Mouse (Mus musculus): Measurements from ENCODE around the gene Hist1h2bl. TPM values are rescaled to one million over a fixed set of nuclear protein-coding genes. Genes with fewer than 3 reads are reported as not detected.

Hist1h2bl gene
- polyA plus RNA-seq, 1 experiment from 2014 or later: 2.3 TPM

DNA sequence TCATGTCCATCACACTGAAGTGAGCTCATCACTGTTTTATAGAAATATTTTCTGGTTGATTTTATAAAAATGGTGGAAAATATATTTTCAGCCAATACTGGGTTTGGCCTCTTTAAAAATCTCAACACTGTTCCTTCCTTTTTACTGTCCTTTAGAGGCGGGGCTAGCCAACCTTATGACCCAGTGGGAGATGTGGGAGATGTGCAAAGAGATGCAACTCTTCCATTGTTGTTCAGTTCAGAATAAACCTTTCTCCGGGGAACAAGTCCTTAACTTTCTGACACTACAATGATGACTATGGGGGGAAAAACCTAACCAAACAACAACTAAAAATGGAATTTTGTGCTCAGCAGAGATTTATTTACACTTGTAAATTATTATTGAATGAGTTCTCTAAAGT, 38.6 kb downstream of the Hist1h2bl start, which contains the start of gene Olfr1360:
Gene Olfr1360 (minus strand): TSS at position 101 of the 400 bp plus-strand sequence.
- ATAC-seq (replicated peaks; ENCODE audit: low FRiP score): no peak
- H3K9ac ChIP-seq (ENCODE audit: low read length): no peak within 1 kb of the TSS

More for the DNA sequence above, 38.6 kb downstream of the Hist1h2bl start, which contains the start of gene Olfr1360:
- Histone ChIP-seq H3K36me3 (ENCODE audit: control insufficient read depth, insufficient read depth, low read length) (no peaks in the 10 kb centered on the region), H3K27ac (ENCODE audit: low read depth, low read length) (no peak within 1 kb of the TSS), H3K9me3 (ENCODE audit: control insufficient read depth, low read length) (no peaks in the 10 kb centered on the region), H3K27me3 (ENCODE audit: control insufficient read depth, insufficient read depth, low read length) (no peaks in the 10 kb centered on the region), H3K4me2 (ENCODE audit: low read depth, low read length, severe bottlenecking) (no peak within 1 kb of the TSS), H3K4me1 (replicated peaks; ENCODE audit: control insufficient read depth, insufficient read depth, low read length) (no peaks in the 10 kb centered on the region), H3K4me3 (ENCODE audit: low read depth, low read length) (no peak within 1 kb of the TSS)
- 80% methylated on average over 2 of the region's 2 CpGs for WGBS
- no peak for DNase-seq (ENCODE audit: low spot score)

Small RNA genes within 50 kb of the gene (microRNA-seq; reads per million reads assigned to microRNA genes)
- gene Gm44357 (ENCODE audit: insufficient number of aligned reads): not detected
- gene Gm44367 (ENCODE audit: insufficient number of aligned reads): not detected
- gene Gm44454 (ENCODE audit: insufficient number of aligned reads): not detected

Other genes starting within 250 kb of the Hist1h2bl start
- 2.7 and 3.9 TPM in 2 replicates for gene Nkapl, start 247.6 kb downstream of the Hist1h2bl start, polyA plus RNA-seq (2014; fragmentation: Nextera tagmentation; extraction: Ambion mirVana)
- 4.4 and 5.3 TPM in 2 replicates for gene Zkscan4, start 237.2 kb downstream of the Hist1h2bl start, polyA plus RNA-seq (2014; fragmentation: Nextera tagmentation; extraction: Ambion mirVana)
- gene Gm10065, start 236.7 kb downstream of the Hist1h2bl start, polyA plus RNA-seq (2014; fragmentation: Nextera tagmentation; extraction: Ambion mirVana): not detected in 2 replicates
- 0.27 TPM in 1 of 2 replicates, not detected in the other for gene AK157302, start 220.9 kb downstream of the Hist1h2bl start, polyA plus RNA-seq (2014; fragmentation: Nextera tagmentation; extraction: Ambion mirVana)
- 2.7 and 3.6 TPM in 2 replicates for gene Gm11273, start 214.7 kb downstream of the Hist1h2bl start, polyA plus RNA-seq (2014; fragmentation: Nextera tagmentation; extraction: Ambion mirVana)
- 10.2 and 10.6 TPM in 2 replicates for gene Zkscan8, start 185.0 kb downstream of the Hist1h2bl start, polyA plus RNA-seq (2014; fragmentation: Nextera tagmentation; extraction: Ambion mirVana)
- gene Olfr1366, start 173.3 kb downstream of the Hist1h2bl start, polyA plus RNA-seq (2014; fragmentation: Nextera tagmentation; extraction: Ambion mirVana): 0.27 and 0.43 TPM in 2 replicates
- gene Olfr1535, start 156.2 kb downstream of the Hist1h2bl start, polyA plus RNA-seq (2014; fragmentation: Nextera tagmentation; extraction: Ambion mirVana): not detected in 2 replicates
- gene Olfr1364, start 134.4 kb downstream of the Hist1h2bl start, polyA plus RNA-seq (2014; fragmentation: Nextera tagmentation; extraction: Ambion mirVana): not detected in 2 replicates
- not detected in 2 replicates for gene Olfr1362, start 102.1 kb downstream of the Hist1h2bl start, polyA plus RNA-seq (2014; fragmentation: Nextera tagmentation; extraction: Ambion mirVana)
- gene Olfr11, start 73.6 kb downstream of the Hist1h2bl start, polyA plus RNA-seq (2014; fragmentation: Nextera tagmentation; extraction: Ambion mirVana): not detected in 2 replicates
- not detected in 2 replicates for gene Olfr1361, start 52.8 kb downstream of the Hist1h2bl start, polyA plus RNA-seq (2014; fragmentation: Nextera tagmentation; extraction: Ambion mirVana)
- gene Olfr1360, start 38.7 kb downstream of the Hist1h2bl start, polyA plus RNA-seq (2014; fragmentation: Nextera tagmentation; extraction: Ambion mirVana): not detected in 2 replicates
- gene Olfr1359, start 18.0 kb downstream of the Hist1h2bl start, polyA plus RNA-seq (2014; fragmentation: Nextera tagmentation; extraction: Ambion mirVana): not detected in 2 replicates
- 23.9 and 25.3 TPM in 2 replicates for gene Hist1h2ai, start 279 bp upstream of the Hist1h2bl start, polyA plus RNA-seq (2014; fragmentation: Nextera tagmentation; extraction: Ambion mirVana)
- gene Hist1h3h, start 1.5 kb upstream of the Hist1h2bl start, polyA plus RNA-seq (2014; fragmentation: Nextera tagmentation; extraction: Ambion mirVana): 16.8 and 17.4 TPM in 2 replicates
- gene Hist1h2bm, start 5.9 kb upstream of the Hist1h2bl start, polyA plus RNA-seq (2014; fragmentation: Nextera tagmentation; extraction: Ambion mirVana): 5.0 and 5.7 TPM in 2 replicates
- 1.2 and 1.6 TPM in 2 replicates for gene Hist1h4j, start 18.9 kb upstream of the Hist1h2bl start, polyA plus RNA-seq (2014; fragmentation: Nextera tagmentation; extraction: Ambion mirVana)
- gene Hist1h4k, start 34.4 kb upstream of the Hist1h2bl start, polyA plus RNA-seq (2014; fragmentation: Nextera tagmentation; extraction: Ambion mirVana): 4.4 TPM in 2 replicates
- 11.0 and 12.5 TPM in 2 replicates for gene Hist1h2ak, start 37.7 kb upstream of the Hist1h2bl start, polyA plus RNA-seq (2014; fragmentation: Nextera tagmentation; extraction: Ambion mirVana)
- gene Hist1h2bn, start 38.0 kb upstream of the Hist1h2bl start, polyA plus RNA-seq (2014; fragmentation: Nextera tagmentation; extraction: Ambion mirVana): 1.9 and 2.5 TPM in 2 replicates
- gene Hist1h1b, start 64.5 kb upstream of the Hist1h2bl start, polyA plus RNA-seq (2014; fragmentation: Nextera tagmentation; extraction: Ambion mirVana): 20.4 and 20.6 TPM in 2 replicates
- 298 and 312 TPM in 2 replicates for gene Hist1h3i, start 67.2 kb upstream of the Hist1h2bl start, polyA plus RNA-seq (2014; fragmentation: Nextera tagmentation; extraction: Ambion mirVana)
- 5.0 and 5.9 TPM in 2 replicates for gene Hist1h2an, start 71.1 kb upstream of the Hist1h2bl start, polyA plus RNA-seq (2014; fragmentation: Nextera tagmentation; extraction: Ambion mirVana)
- gene Hist1h2bp, start 71.3 kb upstream of the Hist1h2bl start, polyA plus RNA-seq (2014; fragmentation: Nextera tagmentation; extraction: Ambion mirVana): 3.0 and 3.1 TPM in 2 replicates
- gene Hist1h2bq, start 94.1 kb upstream of the Hist1h2bl start, polyA plus RNA-seq (2014; fragmentation: Nextera tagmentation; extraction: Ambion mirVana): 23.8 and 25.3 TPM in 2 replicates
- gene Hist1h2ao, start 94.3 kb upstream of the Hist1h2bl start, polyA plus RNA-seq (2014; fragmentation: Nextera tagmentation; extraction: Ambion mirVana): not detected in 2 replicates
- not detected in 2 replicates for gene Hist1h4m, start 95.6 kb upstream of the Hist1h2bl start, polyA plus RNA-seq (2014; fragmentation: Nextera tagmentation; extraction: Ambion mirVana)
- gene Hist1h4n, start 116.1 kb upstream of the Hist1h2bl start, polyA plus RNA-seq (2014; fragmentation: Nextera tagmentation; extraction: Ambion mirVana): 14.3 and 14.6 TPM in 2 replicates
- gene Hist1h2ap, start 117.4 kb upstream of the Hist1h2bl start, polyA plus RNA-seq (2014; fragmentation: Nextera tagmentation; extraction: Ambion mirVana): 5,982 and 6,086 TPM in 2 replicates
- 22.4 and 27.2 TPM in 2 replicates for gene Hist1h2br, start 117.6 kb upstream of the Hist1h2bl start, polyA plus RNA-seq (2014; fragmentation: Nextera tagmentation; extraction: Ambion mirVana)
- 25.9 and 27.5 TPM in 2 replicates for gene Zfp184, start 229.0 kb upstream of the Hist1h2bl start, polyA plus RNA-seq (2014; fragmentation: Nextera tagmentation; extraction: Ambion mirVana)